Mouse (Mus musculus) liver, postnatal 0 days (tissue): ENCODE results near the gene Fam189a2. TPM values are rescaled to one million over a fixed set of nuclear protein-coding genes. Genes with fewer than 3 reads are reported as not detected.

Source experiments
- ATAC-seq: fragments of 200-750 bp; cut with Nextera tagmentation; 2 replicates; pipeline ENCODE4 v1.8.0; 2017; ENCODE audit warnings: mild to moderate bottlenecking, moderate library complexity
- DNase-seq: peaks from one replicate; pipeline ENCODE4 v3.0.0-alpha.2; 2016
- H3K27ac ChIP-seq: fragments of 300-500 bp; sonication (generic); 2 replicates; pipeline ENCODE4 v1.5.1; 2014; ENCODE audit warnings: antibody characterized with exemption, moderate library complexity, mild to moderate bottlenecking, low read depth
- H3K27me3 ChIP-seq: fragments of 300-500 bp; sonication (generic); 2 replicates; pipeline ENCODE4 v1.6.1; 2014; ENCODE audit warnings: low read length, control low read depth, mixed read lengths; ENCODE audit not compliant: insufficient read depth
- H3K36me3 ChIP-seq: fragments of 300-500 bp; sonication (generic); replicated peaks from 2 replicates; pipeline ENCODE4 v1.6.1; 2014; ENCODE audit warnings: mild to moderate bottlenecking, control low read depth, low read length, moderate library complexity, mixed read lengths; ENCODE audit not compliant: insufficient read depth
- H3K4me1 ChIP-seq: fragments of 300-500 bp; sonication (generic); 2 replicates; pipeline ENCODE4 v1.6.1; 2014; ENCODE audit warnings: antibody characterized with exemption, mild to moderate bottlenecking, control low read depth; ENCODE audit not compliant: insufficient read depth
- H3K4me2 ChIP-seq: fragments of 300-500 bp; sonication (generic); 2 replicates; pipeline ENCODE4 v1.6.1; 2014; ENCODE audit warnings: low read depth, mild to moderate bottlenecking, low read length, moderate library complexity, mixed read lengths
- H3K4me3 ChIP-seq: fragments of 300-500 bp; sonication (generic); 2 replicates; pipeline ENCODE4 v1.5.1; 2014; ENCODE audit warnings: low read depth, low read length
- H3K9ac ChIP-seq: fragments of 300-500 bp; sonication (generic); replicated peaks from 2 replicates; pipeline ENCODE4 v1.6.1; 2014; ENCODE audit warnings: mild to moderate bottlenecking, moderate library complexity
- H3K9me3 ChIP-seq: fragments of 300-500 bp; sonication (generic); 2 replicates; pipeline ENCODE4 v1.6.1; 2016; ENCODE audit warnings: mild to moderate bottlenecking, control low read depth, low read length, mixed read lengths
- CTCF ChIP-seq: sonication (generic); IDR thresholded peaks from 2 replicates; pipeline ENCODE4 v1.5.1; 2016; ENCODE audit warnings: antibody characterized with exemption, low read depth
- EP300 ChIP-seq: IDR thresholded peaks from 2 replicates; pipeline ENCODE4 v1.6.1; 2016; ENCODE audit warnings: antibody characterized with exemption, low read depth, mild to moderate bottlenecking
- WGBS: fragments of 180-500 bp; shearing (Covaris S2); extraction: QIAGEN DNeasy Blood & Tissue Kit; methylation state at CpG from one replicate; pipeline ENCODE4 v1.1.7; 2014; ENCODE audit not compliant: insufficient replicate concordance; 5-methylcytosine and 5-hydroxymethylcytosine counted together
- polyA plus RNA-seq: library from polyadenylated mRNA; unstranded; fragments of >200 nt; fragmentation: Nextera tagmentation; extraction: Ambion mirVana; gene quantifications from 2 replicates; pipeline ENCODE4 v1.2.1, GENCODE M21; 2015

Gene Fam189a2
- polyA plus RNA-seq, 1 experiment from 2014 or later = 0.11 TPM

GRCm38 (mm10) chr19:23964401-23964910, 66.4 kb downstream of the Fam189a2 start:
- Histone ChIP-seq H3K9ac (no peak overlapping the region), H3K4me1 (no peaks in the 10 kb centered on the region), H3K9me3 (no peaks in the 10 kb centered on the region), H3K27me3 (no peaks in the 10 kb centered on the region), H3K36me3 (no peaks in the 10 kb centered on the region), H3K27ac (no peak overlapping the region), H3K4me3 (no peak overlapping the region), H3K4me2 (no peak overlapping the region)
- ATAC-seq (no peak), DNase-seq (no peak)
- TF ChIP-seq EP300 (no peak), CTCF (no peak)
- WGBS = 68% methylated on average over 10 of the region's 10 CpGs

- H3K4me3 ChIP-seq = no peak overlapping the region
- no peak overlapping the region for H3K4me2 ChIP-seq
- H3K27ac ChIP-seq = no peak overlapping the region
- DNase-seq (peak; percentile 69), ATAC-seq (no peak)
- H3K36me3 ChIP-seq = no peaks in the 10 kb centered on the region
- no peak overlapping the region for H3K9ac ChIP-seq
- TF ChIP-seq EP300 (no peak), CTCF (peak; percentile 91)
- 2% methylated on average over 8 of the region's 8 CpGs for WGBS
- H3K4me1 ChIP-seq = no peaks in the 10 kb centered on the region
- H3K9me3 ChIP-seq = no peaks in the 10 kb centered on the region
- H3K27me3 ChIP-seq = no peaks in the 10 kb centered on the region
These were observed 69.3 kb downstream of the Fam189a2 start for GRCm38 (mm10) chr19:23961516-23961915.

- no peaks in the 10 kb centered on the region for H3K36me3 ChIP-seq
- no peak overlapping the region for H3K4me3 ChIP-seq
- H3K27me3 ChIP-seq = no peaks in the 10 kb centered on the region
- WGBS = 66% methylated on average over 6 of the region's 6 CpGs
- no peak for DNase-seq
- no peak for TF ChIP-seq CTCF
- no peak for TF ChIP-seq EP300
- H3K9ac ChIP-seq = no peak overlapping the region
- no peaks in the 10 kb centered on the region for H3K4me1 ChIP-seq
- no peak for ATAC-seq
- H3K4me2 ChIP-seq = no peak overlapping the region
- H3K27ac ChIP-seq = no peak overlapping the region
- H3K9me3 ChIP-seq = no peaks in the 10 kb centered on the region
These were observed 69.9 kb downstream of the Fam189a2 start for GRCm38 (mm10) chr19:23960831-23961447.

GRCm38 (mm10) chr19:23960275-23960674, 70.5 kb downstream of the Fam189a2 start:
- 50% methylated on average over 3 of the region's 3 CpGs for WGBS
- H3K9ac ChIP-seq = no peak overlapping the region
- no peak for TF ChIP-seq EP300
- no peak for TF ChIP-seq CTCF
- no peaks in the 10 kb centered on the region for H3K36me3 ChIP-seq
- H3K27ac ChIP-seq = no peak overlapping the region
- no peak for DNase-seq
- no peak overlapping the region for H3K4me2 ChIP-seq
- no peak for ATAC-seq
- no peaks in the 10 kb centered on the region for H3K4me1 ChIP-seq
- no peaks in the 10 kb centered on the region for H3K27me3 ChIP-seq
- H3K4me3 ChIP-seq = no peak overlapping the region
- no peaks in the 10 kb centered on the region for H3K9me3 ChIP-seq

DNA sequence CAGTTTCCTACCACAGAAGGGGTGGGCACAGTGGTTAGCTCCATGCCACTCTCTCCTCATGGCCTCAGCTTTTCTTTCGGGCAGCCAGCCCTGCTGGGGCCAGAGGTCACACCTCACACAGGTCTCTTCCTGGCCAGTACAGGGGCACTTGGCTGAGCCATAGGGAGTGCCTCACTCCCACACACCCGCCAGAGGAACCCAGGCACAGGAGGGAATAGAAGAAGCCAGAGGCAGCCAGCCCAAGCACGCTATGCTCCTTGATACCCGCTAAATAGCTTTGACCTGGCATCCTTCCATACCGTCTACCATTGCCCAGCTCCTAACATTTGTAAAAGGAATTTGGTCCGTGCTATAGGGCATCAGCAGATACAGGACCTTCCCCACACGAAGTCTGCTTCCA, 70.9 kb downstream of the Fam189a2 start:
- 61% methylated on average over 7 of the region's 7 CpGs for WGBS
- H3K9me3 ChIP-seq = no peaks in the 10 kb centered on the region
- H3K4me3 ChIP-seq = no peak overlapping the region
- no peak for DNase-seq
- no peaks in the 10 kb centered on the region for H3K36me3 ChIP-seq
- no peak overlapping the region for H3K9ac ChIP-seq
- no peak overlapping the region for H3K27ac ChIP-seq
- no peaks in the 10 kb centered on the region for H3K27me3 ChIP-seq
- H3K4me2 ChIP-seq = no peak overlapping the region
- TF ChIP-seq CTCF (no peak), EP300 (no peak)
- ATAC-seq = no peak
- no peaks in the 10 kb centered on the region for H3K4me1 ChIP-seq

- no peak overlapping the region for H3K9ac ChIP-seq
- H3K4me3 ChIP-seq = no peak overlapping the region
- ATAC-seq = no peak
- H3K4me1 ChIP-seq = no peaks in the 10 kb centered on the region
- no peaks in the 10 kb centered on the region for H3K27me3 ChIP-seq
- H3K9me3 ChIP-seq = no peaks in the 10 kb centered on the region
- no peaks in the 10 kb centered on the region for H3K36me3 ChIP-seq
- H3K4me2 ChIP-seq = no peak overlapping the region
- H3K27ac ChIP-seq = no peak overlapping the region
- TF ChIP-seq EP300 (no peak), CTCF (no peak)
- 50% methylated on average over 6 of the region's 6 CpGs for WGBS
- DNase-seq = no peak
These were observed 71.9 kb downstream of the Fam189a2 start for GRCm38 (mm10) chr19:23958925-23959324.

DNA sequence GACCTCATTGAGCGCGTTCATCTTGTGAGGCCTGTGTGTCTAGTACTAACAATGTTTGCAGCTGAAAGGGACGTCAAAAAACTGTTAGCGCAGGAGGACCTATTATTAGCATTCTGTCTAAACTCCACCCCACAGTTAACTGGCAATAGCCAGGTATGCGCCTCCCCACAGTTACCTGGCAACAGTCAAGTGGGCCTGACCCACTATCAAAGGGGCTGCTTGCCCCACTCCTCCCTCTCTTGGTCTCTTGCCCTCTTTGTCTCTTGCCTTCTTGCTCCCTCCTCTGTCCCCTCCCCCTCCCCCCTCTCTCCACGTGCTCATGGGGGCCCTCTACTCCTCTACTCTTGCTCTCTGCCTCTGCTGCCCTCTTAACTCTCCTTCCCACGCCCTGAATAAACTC, 73.3 kb downstream of the Fam189a2 start:
- Histone ChIP-seq H3K4me1 (no peaks in the 10 kb centered on the region), H3K4me2 (no peak overlapping the region), H3K9ac (no peak overlapping the region), H3K27ac (no peak overlapping the region), H3K36me3 (no peaks in the 10 kb centered on the region), H3K27me3 (no peaks in the 10 kb centered on the region), H3K9me3 (no peaks in the 10 kb centered on the region), H3K4me3 (no peak overlapping the region)
- TF ChIP-seq CTCF = no peak
- TF ChIP-seq EP300 = no peak
- no peak for DNase-seq
- 69% methylated on average over 7 of the region's 7 CpGs for WGBS
- ATAC-seq = no peak
